Mouse (Mus musculus) CH12.LX (cell line): ENCODE data around the gene Zc4h2. TPM values are rescaled to one million over a fixed set of nuclear protein-coding genes. Genes with fewer than 3 reads are reported as not detected.

ENCODE experiments used
- polyA plus RNA-seq: library from polyadenylated mRNA; unstranded; fragments of >175 nt; gene quantifications from 2 replicates; pipeline ENCODE4 v1.2.1, GENCODE M21; 2012; ENCODE audit warnings: low read depth; ENCODE audit not compliant: insufficient read length
- total RNA-seq, 2 experiments: library from RNA; depleted of rRNA; stranded (reverse); fragments of 300-350 nt in 1 of 2; fragments of >200 nt in 1 of 2; gene quantifications; 2 replicates each; pipeline ENCODE4 v1.2.3; 2012 to 2014

Gene Zc4h2
- total and polyA plus RNA-seq, 3 experiments, result 5.6 to 16.5 (median 9.8) TPM

Other genes starting within 250 kb of the Zc4h2 start
- 1.8 and 2.1 TPM in 2 replicates for gene Amer1, start 213.6 kb downstream of the Zc4h2 start, total RNA-seq (2012; rRNA removed)
- 1.2 and 1.7 TPM in 2 replicates for gene Amer1, start 213.6 kb downstream of the Zc4h2 start, total RNA-seq (2014; rRNA removed)
- gene Amer1, start 213.6 kb downstream of the Zc4h2 start, polyA plus RNA-seq, result 2.1 and 2.5 TPM in 2 replicates
- gene Asb12, start 100.5 kb downstream of the Zc4h2 start, total RNA-seq (2012; rRNA removed), result not detected in 2 replicates
- gene Asb12, start 100.5 kb downstream of the Zc4h2 start, total RNA-seq (2014; rRNA removed), result not detected in 2 replicates
- gene Asb12, start 100.5 kb downstream of the Zc4h2 start, polyA plus RNA-seq, result not detected in 2 replicates
- gene Pfn5, start 100.4 kb downstream of the Zc4h2 start, total RNA-seq (2012; rRNA removed), result not detected in 2 replicates
- not detected in 2 replicates for gene Pfn5, start 100.4 kb downstream of the Zc4h2 start, total RNA-seq (2014; rRNA removed)
- not detected in 2 replicates for gene Pfn5, start 100.4 kb downstream of the Zc4h2 start, polyA plus RNA-seq
- gene Zc3h12b, start 53.2 kb upstream of the Zc4h2 start, total RNA-seq (2012; rRNA removed), result under 0.01 and 0.04 TPM in 2 replicates
- gene Zc3h12b, start 53.2 kb upstream of the Zc4h2 start, total RNA-seq (2014; rRNA removed), result not detected in 2 replicates
- 0.16 and 0.20 TPM in 2 replicates for gene Zc3h12b, start 53.2 kb upstream of the Zc4h2 start, polyA plus RNA-seq